ENCODE assay signal across 8 mouse cellular contexts in genomic region chr9:108094998-108095411, GRCm38 (mm10). TPM values are rescaled to one million over a fixed set of nuclear protein-coding genes. Genes with fewer than 3 reads are reported as not detected.
DNase-seq lines count a peak whose midpoint lies in the region; ATAC-seq and TF ChIP-seq lines count a peak whose summit lies in the region.

No protein-coding gene starts in this region.

- peak; percentile 66; the same call in 1 of the 2 replicates for TF ChIP-seq POLR2A in bone marrow, adult 2 months (IDR thresholded peaks at IDR 0.05; ENCODE audit: borderline replicate concordance, control insufficient read depth, low read depth, low read length)

- H3K27ac ChIP-seq in bone marrow, adult 2 months (ENCODE audit: control insufficient read depth, insufficient read depth, low read depth, low read length, poor library complexity) = peak overlapping the region; percentile 88
- H3K27ac ChIP-seq in forebrain, postnatal 0 days (ENCODE audit: low read depth, low read length) = peak overlapping the region; percentile 74; the same call in 1 of the 2 replicates
- peak overlapping the region; percentile 53; the same call in 1 of the 2 replicates for H3K27ac ChIP-seq in midbrain, postnatal 0 days (ENCODE audit: low read depth, low read length)

- H3K4me2 ChIP-seq in forebrain, postnatal 0 days (ENCODE audit: low read depth) = peak overlapping the region; percentile 98
- peak overlapping the region; percentile 86 for H3K4me2 ChIP-seq in midbrain, postnatal 0 days (ENCODE audit: low read depth, low read length, poor library complexity, severe bottlenecking)

- no peak for TF ChIP-seq CTCF in bone marrow, adult 2 months (IDR thresholded peaks at IDR 0.05; ENCODE audit: control insufficient read depth, insufficient read depth, low read length)
- no peak for TF ChIP-seq CTCF in forebrain, postnatal 0 days (IDR thresholded peaks at IDR 0.05; ENCODE audit: low read depth)
- no peak for TF ChIP-seq CTCF in midbrain, postnatal 0 days (IDR thresholded peaks at IDR 0.05)

- no peaks in the 10 kb centered on the region for H3K9me3 ChIP-seq in forebrain, postnatal 0 days (ENCODE audit: low read length)
- no peaks in the 10 kb centered on the region for H3K9me3 ChIP-seq in midbrain, postnatal 0 days (ENCODE audit: low read length)

- H3K36me3 ChIP-seq in forebrain, postnatal 0 days (ENCODE audit: insufficient read depth) = peaks cover 50% of the 10 kb centered on the region
- peaks cover 53% of the 10 kb centered on the region for H3K36me3 ChIP-seq in midbrain, postnatal 0 days (ENCODE audit: insufficient read depth, low read length)

- peak; percentile 5; the same call in 1 of the 2 replicates for ATAC-seq in forebrain, postnatal 0 days
- ATAC-seq in midbrain, postnatal 0 days (ENCODE audit: low FRiP score) = peak; percentile 13; the same call in 1 of the 2 replicates

- H3K9ac ChIP-seq in forebrain, postnatal 0 days = peak overlapping the region; percentile 67
- H3K9ac ChIP-seq in midbrain, postnatal 0 days (replicated peaks; ENCODE audit: low read length, poor library complexity, severe bottlenecking) = peak overlapping the region; percentile 68

- peak overlapping the region; percentile 97 for H3K4me3 ChIP-seq in bone marrow, adult 2 months (replicated peaks; ENCODE audit: control insufficient read depth, low read depth, low read length)
- H3K4me3 ChIP-seq in forebrain, postnatal 0 days (ENCODE audit: low read depth, low read length) = peak overlapping the region; percentile 44
- H3K4me3 ChIP-seq in midbrain, postnatal 0 days (ENCODE audit: low read depth, low read length) = peak overlapping the region; percentile 43

- no peaks in the 10 kb centered on the region for H3K27me3 ChIP-seq in forebrain, postnatal 0 days (ENCODE audit: insufficient read depth, low read length)
- H3K27me3 ChIP-seq in midbrain, postnatal 0 days (ENCODE audit: insufficient read depth, low read length) = no peaks in the 10 kb centered on the region

- H3K4me1 ChIP-seq in bone marrow, adult 2 months (ENCODE audit: control insufficient read depth, insufficient read depth, low read length) = no peaks in the 10 kb centered on the region; the same call in 1 of the 2 replicates
- H3K4me1 ChIP-seq in forebrain, postnatal 0 days (ENCODE audit: insufficient read depth) = no peaks in the 10 kb centered on the region
- no peaks in the 10 kb centered on the region; the same call in 1 of the 2 replicates for H3K4me1 ChIP-seq in midbrain, postnatal 0 days (ENCODE audit: insufficient read depth, low read length)

- WGBS in bone marrow, adult 2 months = 1% methylated on average over 16 of the region's 16 CpGs
- WGBS in forebrain, postnatal 0 days = 1% methylated on average over 16 of the region's 16 CpGs
- under 1% methylated on average over 16 of the region's 16 CpGs for WGBS in midbrain, postnatal 0 days

- DNase-seq in kidney, adult 11 months = peak; percentile 61
- no peak for DNase-seq in kidney, postnatal 10 days
- DNase-seq in forebrain, postnatal 0 days = peak; percentile 29
- DNase-seq in kidney, postnatal 25 days = peak; percentile 32 to 65
- DNase-seq in midbrain, postnatal 0 days (ENCODE audit: low spot score) = no peak
- DNase-seq in right cerebral cortex, postnatal 25 days = no peak
- DNase-seq in frontal cortex, postnatal 14 days (ENCODE audit: low spot score in 2 of 2) = no peak

RNA-seq across cellular contexts. Expression of gene Apeh, which starts 0.6 kb away (rescaled TPM):
- polyA plus RNA-seq in bone marrow, adult 2 months (2011; ENCODE audit: insufficient read depth, insufficient read length, low replicate concordance, missing spikeins) = 159 and 206 TPM in 2 replicates
- total RNA-seq in forebrain, postnatal 0 days (2014; rRNA removed) = 24.5 and 27.9 TPM in 2 replicates
- polyA plus RNA-seq in forebrain, postnatal 0 days (2015; fragmentation: Nextera tagmentation; extraction: Ambion mirVana) = 28.2 and 30.0 TPM in 2 replicates
- total RNA-seq in midbrain, postnatal 0 days (2014; rRNA removed) = 32.3 and 45.1 TPM in 2 replicates
- 38.3 and 42.7 TPM in 2 replicates for polyA plus RNA-seq in midbrain, postnatal 0 days (2015; fragmentation: Nextera tagmentation; extraction: Ambion mirVana)

RNA-seq across cellular contexts. Expression of gene Rnf123, which starts 11.9 kb away (rescaled TPM):
- polyA plus RNA-seq in bone marrow, adult 2 months (2011; ENCODE audit: insufficient read depth, insufficient read length, low replicate concordance, missing spikeins) = 296 and 393 TPM in 2 replicates
- total RNA-seq in forebrain, postnatal 0 days (2014; rRNA removed) = 32.0 and 35.8 TPM in 2 replicates
- 25.4 and 37.0 TPM in 2 replicates for polyA plus RNA-seq in forebrain, postnatal 0 days (2015; fragmentation: Nextera tagmentation; extraction: Ambion mirVana)
- 46.3 and 60.6 TPM in 2 replicates for total RNA-seq in midbrain, postnatal 0 days (2014; rRNA removed)
- polyA plus RNA-seq in midbrain, postnatal 0 days (2015; fragmentation: Nextera tagmentation; extraction: Ambion mirVana) = 44.1 and 49.1 TPM in 2 replicates

RNA-seq across cellular contexts. Expression of gene Mst1, which starts 14.8 kb away (rescaled TPM):
- 2.0 and 10.1 TPM in 2 replicates for polyA plus RNA-seq in bone marrow, adult 2 months (2011; ENCODE audit: insufficient read depth, insufficient read length, low replicate concordance, missing spikeins)
- total RNA-seq in forebrain, postnatal 0 days (2014; rRNA removed) = 0.10 TPM in 1 of 2 replicates, not detected in the other
- not detected in 2 replicates for polyA plus RNA-seq in forebrain, postnatal 0 days (2015; fragmentation: Nextera tagmentation; extraction: Ambion mirVana)
- 0.14 TPM in 1 of 2 replicates, not detected in the other for total RNA-seq in midbrain, postnatal 0 days (2014; rRNA removed)
- polyA plus RNA-seq in midbrain, postnatal 0 days (2015; fragmentation: Nextera tagmentation; extraction: Ambion mirVana) = not detected in 2 replicates

RNA-seq across cellular contexts. Expression of gene Amigo3, which starts 42.0 kb away (rescaled TPM):
- polyA plus RNA-seq in bone marrow, adult 2 months (2011; ENCODE audit: insufficient read depth, insufficient read length, low replicate concordance, missing spikeins) = 1.0 and 1.6 TPM in 2 replicates
- 2.9 and 3.4 TPM in 2 replicates for total RNA-seq in forebrain, postnatal 0 days (2014; rRNA removed)
- 1.4 and 1.5 TPM in 2 replicates for polyA plus RNA-seq in forebrain, postnatal 0 days (2015; fragmentation: Nextera tagmentation; extraction: Ambion mirVana)
- total RNA-seq in midbrain, postnatal 0 days (2014; rRNA removed) = 2.5 and 3.7 TPM in 2 replicates
- 1.4 and 1.6 TPM in 2 replicates for polyA plus RNA-seq in midbrain, postnatal 0 days (2015; fragmentation: Nextera tagmentation; extraction: Ambion mirVana)

RNA-seq across cellular contexts. Expression of gene Gmppb, which starts 46.0 kb away (rescaled TPM):
- 9.9 and 17.9 TPM in 2 replicates for polyA plus RNA-seq in bone marrow, adult 2 months (2011; ENCODE audit: insufficient read depth, insufficient read length, low replicate concordance, missing spikeins)
- total RNA-seq in forebrain, postnatal 0 days (2014; rRNA removed) = 17.5 and 18.6 TPM in 2 replicates
- polyA plus RNA-seq in forebrain, postnatal 0 days (2015; fragmentation: Nextera tagmentation; extraction: Ambion mirVana) = 15.5 and 16.0 TPM in 2 replicates
- total RNA-seq in midbrain, postnatal 0 days (2014; rRNA removed) = 13.4 and 18.7 TPM in 2 replicates
- 14.9 and 17.8 TPM in 2 replicates for polyA plus RNA-seq in midbrain, postnatal 0 days (2015; fragmentation: Nextera tagmentation; extraction: Ambion mirVana)

Comparison
In these comparisons a context has a peak if more than half of its experiments do, and no peak if none do; other contexts are left out.
1. DNase-seq: peak in kidney, adult 11 months (single experiment), forebrain, postnatal 0 days (single experiment) and kidney, postnatal 25 days (2 of 2); none in kidney, postnatal 10 days (single experiment), midbrain, postnatal 0 days (single experiment), right cerebral cortex, postnatal 25 days (single experiment) and frontal cortex, postnatal 14 days (0 of 2).
2. H3K4me3 ChIP-seq: peak in every context shown above with its lines; median percentile 97 in bone marrow, adult 2 months; 44 in forebrain, postnatal 0 days; 43 in midbrain, postnatal 0 days.
3. Peak in every context shown above with its lines, with median percentiles within 50 percentile points of each other: H3K27ac ChIP-seq.